Mouse (Mus musculus) myocyte (in vitro differentiated cells): ENCODE measurements around the gene Lyrm9. TPM values are rescaled to one million over a fixed set of nuclear protein-coding genes. Genes with fewer than 3 reads are reported as not detected.
A peak's percentile ranks its signal among the peaks of the same experiment; 100 is the strongest.

Source experiments
- H3K27me3 ChIP-seq: one replicate; pipeline ENCODE4 v1.6.1; 2011; ENCODE audit not compliant: control insufficient read depth, insufficient read depth, insufficient read length
- H3K36me3 ChIP-seq: one replicate; pipeline ENCODE4 v1.6.1; 2011; ENCODE audit not compliant: control insufficient read depth, insufficient read depth
- H3K4me2 ChIP-seq: one replicate; pipeline ENCODE4 v1.6.1; 2011; ENCODE audit warnings: low read depth, control low read depth
- H3K4me3 ChIP-seq: one replicate; pipeline ENCODE4 v1.5.1; 2011; ENCODE audit warnings: mild to moderate bottlenecking, control low read depth, moderate library complexity
- H3K79me2 ChIP-seq: one replicate; pipeline ENCODE4 v1.6.1; 2011; ENCODE audit not compliant: control insufficient read depth, insufficient read depth
- H3ac ChIP-seq: one replicate; pipeline ENCODE4 v1.6.1; 2011; ENCODE audit not compliant: control insufficient read depth, insufficient read length
- CEBPB ChIP-seq: IDR thresholded peaks from 2 replicates; pipeline ENCODE4 v1.6.1; 2011; ENCODE audit warnings: mild to moderate bottlenecking, moderate library complexity; ENCODE audit not compliant: poor library complexity, insufficient read depth, severe bottlenecking
- E2F4 ChIP-seq: IDR thresholded peaks from one replicate; pipeline ENCODE4 v1.6.1; 2011; ENCODE audit warnings: mild to moderate bottlenecking, control low read depth, moderate library complexity; ENCODE audit not compliant: insufficient read depth
- MAX ChIP-seq: IDR thresholded peaks from one replicate; pipeline ENCODE4 v1.6.1; 2011; ENCODE audit warnings: low read depth, mild to moderate bottlenecking, control low read depth
- MYOD1 ChIP-seq, 3 experiments: IDR thresholded peaks; one replicate each; pipeline ENCODE4 v1.6.1; 2011; ENCODE audit warnings: control low read depth in 2 of 3, low read depth in 2 of 3, mild to moderate bottlenecking in 2 of 3, moderate library complexity in 1 of 3; ENCODE audit not compliant: insufficient read length in 2 of 3, control insufficient read depth in 1 of 3
- MYOG ChIP-seq, 3 experiments: IDR thresholded peaks; one replicate each; pipeline ENCODE4 v1.6.1; 2011; ENCODE audit warnings: control low read depth in 2 of 3, low read depth in 2 of 3, mild to moderate bottlenecking in 2 of 3; ENCODE audit not compliant: insufficient read length in 2 of 3, control insufficient read depth in 1 of 3, insufficient read depth in 1 of 3
- POLR2A ChIP-seq: IDR thresholded peaks from one replicate; pipeline ENCODE4 v1.6.1; 2011; ENCODE audit warnings: low read depth, mild to moderate bottlenecking, control low read depth, moderate library complexity; ENCODE audit not compliant: insufficient read length
- POLR2AphosphoS2 ChIP-seq: IDR thresholded peaks from one replicate; pipeline ENCODE4 v1.6.1; 2011; ENCODE audit warnings: low read depth, control low read depth; ENCODE audit not compliant: insufficient read length
- REST ChIP-seq: IDR thresholded peaks from one replicate; pipeline ENCODE4 v1.6.1; 2011; ENCODE audit warnings: mild to moderate bottlenecking, control low read depth, moderate library complexity; ENCODE audit not compliant: insufficient read depth, insufficient read length
- SRF ChIP-seq: IDR thresholded peaks from one replicate; pipeline ENCODE4 v1.6.1; 2011; ENCODE audit warnings: low read depth; ENCODE audit not compliant: control insufficient read depth, insufficient read length
- TCF12 ChIP-seq: IDR thresholded peaks from one replicate; pipeline ENCODE4 v1.6.1; 2011; ENCODE audit warnings: mild to moderate bottlenecking, control low read depth; ENCODE audit not compliant: poor library complexity, insufficient read depth, severe bottlenecking
- TCF3 ChIP-seq: IDR thresholded peaks from one replicate; pipeline ENCODE4 v1.6.1; 2011; ENCODE audit warnings: low read depth, control low read depth; ENCODE audit not compliant: insufficient read length
- USF1 ChIP-seq: IDR thresholded peaks from one replicate; pipeline ENCODE4 v1.6.1; 2011; ENCODE audit warnings: low read depth, mild to moderate bottlenecking, control low read depth, moderate library complexity
- polyA plus RNA-seq: library from polyadenylated mRNA; unstranded; fragments of >200 nt; fragmentation: generic; extraction: Trizol; gene quantifications from one replicate; pipeline ENCODE4 v1.2.1, GENCODE M21; 2012; ENCODE audit warnings: missing spikeins

Gene Lyrm9
- polyA plus RNA-seq, result 22.9 TPM

DNA sequence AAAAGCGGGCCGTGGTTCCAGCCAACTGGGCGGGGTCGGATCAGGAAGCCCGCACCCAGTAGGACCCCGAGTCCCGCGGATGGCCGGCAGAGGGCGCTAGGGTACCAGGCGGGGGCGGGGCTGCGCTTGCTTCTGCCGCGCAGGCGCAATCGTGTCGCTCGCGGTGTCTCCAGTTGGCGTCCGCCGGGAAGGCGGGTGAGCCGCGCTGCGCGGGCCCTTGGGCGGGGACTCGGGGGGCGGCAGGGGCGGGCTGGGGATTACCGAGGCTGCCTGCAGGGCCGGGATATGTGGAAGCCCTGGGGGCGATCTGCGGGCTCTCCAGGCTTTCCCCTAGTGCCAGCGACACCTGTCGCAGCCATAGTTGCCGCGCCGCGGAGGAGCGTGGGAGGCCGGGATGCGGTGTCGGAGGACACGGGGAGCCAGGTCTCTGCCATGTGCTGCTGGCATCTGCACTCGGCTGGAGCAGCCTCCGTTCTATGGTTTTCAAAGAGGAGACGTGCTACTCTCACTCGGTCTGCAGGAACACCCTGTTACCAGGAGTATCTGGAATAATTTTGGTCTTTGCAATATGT lies at the start of gene Lyrm9:
Lyrm9 (plus strand) TSS at position 143 of the 572 bp plus-strand sequence.
- Histone ChIP-seq H3K36me3 (no peaks in the 10 kb centered on the region), H3K27me3 (no peaks in the 10 kb centered on the region), H3K4me2 (peak within 1 kb of the TSS; percentile 82), H3K79me2 (no peaks in the 10 kb centered on the region), H3K4me3 (peak within 1 kb of the TSS; percentile 25), H3ac (no peak within 1 kb of the TSS)
- TF ChIP-seq MYOD1 (IDR thresholded peaks at IDR 0.05; ENCODE audit: control insufficient read depth in 1 of 3, insufficient read length in 2 of 3, low read depth in 2 of 3), result peak in 2 of 3 experiments; percentile 43 to 80
- no peak for TF ChIP-seq USF1
- no peak for TF ChIP-seq CEBPB
- peak in 2 of 3 experiments; percentile 48 to 70 for TF ChIP-seq MYOG (IDR thresholded peaks at IDR 0.05; ENCODE audit: control insufficient read depth in 1 of 3, insufficient read depth in 1 of 3, insufficient read length in 2 of 3, low read depth in 2 of 3)
- TF ChIP-seq TCF3, result no peak
- TF ChIP-seq POLR2A, result peak; percentile 74
- TF ChIP-seq MAX, result no peak
- no peak for TF ChIP-seq REST
- TF ChIP-seq SRF, result no peak
- TF ChIP-seq E2F4, result no peak
- peak; percentile 51 for TF ChIP-seq POLR2AphosphoS2
- no peak for TF ChIP-seq TCF12

DNA sequence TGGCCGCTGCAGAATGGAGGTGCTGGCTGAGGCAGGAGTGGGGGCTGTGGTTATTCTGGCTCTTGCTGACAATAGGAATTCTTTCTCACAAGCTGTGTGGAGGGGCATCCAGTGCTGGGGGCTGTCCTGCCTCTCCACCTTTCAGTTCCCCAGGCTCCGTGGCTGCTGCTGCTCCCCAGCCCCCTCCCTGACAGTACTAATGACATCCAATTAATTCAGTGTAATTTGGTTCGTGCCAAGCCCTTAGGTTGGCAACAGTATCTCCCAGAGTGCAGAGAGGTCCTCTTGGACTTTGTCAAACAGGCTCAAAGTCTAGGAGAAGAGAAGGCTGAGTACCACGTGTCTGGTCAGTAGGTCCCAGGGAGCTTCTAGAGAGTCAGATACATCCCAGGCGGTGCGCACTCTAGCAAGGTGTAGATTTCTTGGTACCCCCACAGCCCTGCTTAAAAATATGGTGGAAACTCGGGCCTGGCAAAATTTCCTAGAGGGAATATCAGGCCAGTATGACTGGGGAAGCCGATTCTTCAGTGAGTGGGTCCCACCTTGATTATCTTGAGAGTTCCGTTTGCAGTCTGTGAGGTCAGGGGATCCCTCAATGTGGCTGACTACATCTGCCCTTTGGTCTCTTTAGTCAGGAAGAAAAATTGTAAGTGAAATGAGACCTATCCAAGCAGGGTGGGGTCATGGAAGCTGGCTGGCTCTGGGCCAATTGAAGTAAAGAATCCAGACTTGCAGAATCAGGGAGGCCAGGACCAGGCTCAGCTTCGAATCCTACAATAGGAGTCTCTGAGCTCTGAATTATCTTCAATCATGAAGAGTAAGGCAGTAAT lies 48.3 kb upstream of the Lyrm9 start:
- TF ChIP-seq TCF3 (no peak), E2F4 (no peak), MYOD1 (IDR thresholded peaks at IDR 0.05; ENCODE audit: control insufficient read depth in 1 of 3, insufficient read length in 2 of 3, low read depth in 2 of 3) (no peak)
- Histone ChIP-seq H3K36me3 (no peaks in the 10 kb centered on the region), H3ac (no peak overlapping the region), H3K79me2 (no peaks in the 10 kb centered on the region), H3K4me2 (no peak overlapping the region), H3K4me3 (no peak overlapping the region), H3K27me3 (peaks cover 44% of the 10 kb centered on the region)

DNA sequence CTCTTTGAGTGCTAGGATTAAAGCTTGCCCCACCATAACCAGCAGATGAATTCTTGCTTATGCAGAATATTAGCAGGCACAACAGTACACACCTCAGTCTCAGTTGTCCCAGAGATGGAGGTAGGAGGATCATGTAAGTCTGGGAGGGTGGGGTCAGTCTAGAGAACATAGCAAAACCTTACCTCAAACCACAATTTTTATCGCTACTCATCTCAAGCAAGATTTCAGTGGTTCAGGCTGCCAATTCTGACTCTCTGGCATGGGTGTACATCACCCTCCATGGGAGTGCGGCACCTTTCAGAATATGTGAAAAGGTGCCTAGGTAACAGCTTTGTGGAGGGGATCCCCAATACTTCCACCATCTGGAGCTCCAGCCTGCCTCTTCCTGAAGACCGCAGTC lies 46.4 kb upstream of the Lyrm9 start:
- peaks cover 44% of the 10 kb centered on the region for H3K27me3 ChIP-seq
- no peak overlapping the region for H3ac ChIP-seq
- no peaks in the 10 kb centered on the region for H3K79me2 ChIP-seq
- H3K36me3 ChIP-seq, result no peaks in the 10 kb centered on the region
- no peak for TF ChIP-seq TCF12
- no peak for TF ChIP-seq USF1
- TF ChIP-seq CEBPB, result no peak
- no peak for TF ChIP-seq TCF3
- no peak for TF ChIP-seq POLR2A
- TF ChIP-seq POLR2AphosphoS2, result no peak
- no peak for TF ChIP-seq SRF
- TF ChIP-seq MAX, result no peak
- no peak for TF ChIP-seq MYOD1 (IDR thresholded peaks at IDR 0.05; ENCODE audit: control insufficient read depth in 1 of 3, insufficient read length in 2 of 3, low read depth in 2 of 3)
- no peak for TF ChIP-seq E2F4
- no peak for TF ChIP-seq REST
- no peak for TF ChIP-seq MYOG (IDR thresholded peaks at IDR 0.05; ENCODE audit: control insufficient read depth in 1 of 3, insufficient read depth in 1 of 3, insufficient read length in 2 of 3, low read depth in 2 of 3)
- H3K4me3 ChIP-seq, result no peak overlapping the region
- no peak overlapping the region for H3K4me2 ChIP-seq

DNA sequence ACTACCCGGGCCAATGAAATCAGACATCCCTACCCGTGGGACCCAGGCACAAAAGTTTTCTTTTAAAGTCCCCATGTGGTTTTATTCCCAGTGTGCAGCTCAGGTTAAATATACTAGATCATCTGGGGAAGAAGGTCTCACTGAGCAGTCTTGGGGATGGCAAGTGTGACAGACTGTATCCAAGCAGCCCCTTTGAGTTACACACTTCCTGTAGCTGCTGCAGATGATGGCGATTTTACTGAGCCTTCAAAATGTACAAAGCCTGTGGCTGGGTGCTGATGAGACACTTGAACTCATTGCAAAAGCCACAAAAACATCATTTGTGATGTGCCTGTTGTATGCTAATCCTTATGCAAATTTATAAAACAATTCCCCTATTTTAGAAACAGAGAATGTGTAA lies 45.8 kb upstream of the Lyrm9 start:
- no peak overlapping the region for H3ac ChIP-seq
- no peak overlapping the region for H3K4me2 ChIP-seq
- H3K79me2 ChIP-seq, result no peaks in the 10 kb centered on the region
- no peaks in the 10 kb centered on the region for H3K36me3 ChIP-seq
- TF ChIP-seq E2F4, result no peak
- no peak for TF ChIP-seq POLR2AphosphoS2
- TF ChIP-seq CEBPB, result no peak
- no peak for TF ChIP-seq REST
- TF ChIP-seq USF1, result no peak
- no peak for TF ChIP-seq SRF
- no peak for TF ChIP-seq MAX
- no peak for TF ChIP-seq MYOD1 (IDR thresholded peaks at IDR 0.05; ENCODE audit: control insufficient read depth in 1 of 3, insufficient read length in 2 of 3, low read depth in 2 of 3)
- no peak for TF ChIP-seq TCF3
- TF ChIP-seq MYOG (IDR thresholded peaks at IDR 0.05; ENCODE audit: control insufficient read depth in 1 of 3, insufficient read depth in 1 of 3, insufficient read length in 2 of 3, low read depth in 2 of 3), result no peak
- TF ChIP-seq POLR2A, result no peak
- no peak overlapping the region for H3K4me3 ChIP-seq
- peaks cover 46% of the 10 kb centered on the region for H3K27me3 ChIP-seq

DNA sequence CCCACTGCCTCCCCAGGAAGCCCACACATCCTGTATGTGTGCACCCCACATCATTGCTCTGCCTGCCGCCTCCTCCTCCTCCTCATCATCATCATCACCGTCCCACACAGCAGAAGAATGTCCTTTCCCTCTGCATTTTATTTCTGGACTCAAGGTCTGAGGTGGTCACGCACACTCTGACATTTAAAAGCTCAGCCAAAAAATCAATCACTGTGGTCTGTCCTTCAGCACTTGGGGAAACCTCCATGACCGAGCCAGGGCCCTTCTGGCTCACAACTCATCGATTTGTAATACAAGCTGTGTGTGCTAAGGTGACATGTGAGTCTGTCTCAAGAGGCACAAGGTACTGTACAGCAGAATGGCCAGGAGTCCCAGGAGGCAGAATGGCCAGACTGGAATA lies 44.1 kb upstream of the Lyrm9 start:
- Histone ChIP-seq H3K27me3 (peaks cover 42% of the 10 kb centered on the region), H3K4me2 (no peak overlapping the region), H3K4me3 (no peak overlapping the region), H3K79me2 (no peaks in the 10 kb centered on the region), H3ac (no peak overlapping the region), H3K36me3 (no peaks in the 10 kb centered on the region)
- TF ChIP-seq SRF (no peak), POLR2AphosphoS2 (no peak), POLR2A (no peak), MYOG (IDR thresholded peaks at IDR 0.05; ENCODE audit: control insufficient read depth in 1 of 3, insufficient read depth in 1 of 3, insufficient read length in 2 of 3, low read depth in 2 of 3) (no peak), TCF12 (no peak), REST (no peak), MAX (no peak), CEBPB (no peak)
